Mouse (Mus musculus): Measurements from ENCODE around the gene Nckap5.

DNA sequence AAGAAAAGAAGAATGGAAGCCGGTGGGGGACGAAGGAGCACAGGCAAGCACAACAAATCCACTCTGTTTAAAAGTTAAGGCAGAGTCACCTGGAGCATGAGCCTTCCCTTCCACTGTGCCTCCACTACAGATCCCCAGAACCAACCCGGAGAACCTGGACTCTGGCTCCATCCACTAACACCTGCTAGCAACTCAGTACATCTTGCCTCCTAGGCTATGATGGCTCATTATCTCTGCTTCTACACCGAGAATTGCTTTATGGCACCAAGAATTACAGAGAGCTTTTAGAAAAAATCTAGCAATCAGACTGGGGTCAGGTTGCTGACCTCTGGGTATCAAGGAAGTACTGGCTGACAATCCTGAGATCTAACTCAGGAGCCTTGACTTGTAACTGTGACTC, 153.3 kb downstream of the Nckap5 start:
- no peak for TF ChIP-seq CTCF (IDR thresholded peaks at IDR 0.05; ENCODE audit: low read depth, low read length)
- TF ChIP-seq POLR2A (IDR thresholded peaks at IDR 0.05; ENCODE audit: insufficient read depth, low read length): no peak
- no peak for TF ChIP-seq EP300 (IDR thresholded peaks at IDR 0.05; ENCODE audit: insufficient read depth, low read depth, low read length)

Measured in ES-Bruce4 (cell line).